Mouse (Mus musculus): ENCODE measurements around the gene Insc. TPM values are rescaled to one million over a fixed set of nuclear protein-coding genes. Genes with fewer than 3 reads are reported as not detected.

The Insc gene
- polyA plus RNA-seq, 1 experiment from 2014 or later, result 19.7 TPM

GRCm38 (mm10) chr7:114893889-114894288 lies 150.4 kb downstream of the Insc start:
- Histone ChIP-seq H3K4me1 (replicated peaks) (no peaks in the 10 kb centered on the region), H3K4me3 (replicated peaks) (no peak overlapping the region), H3K9me3 (no peaks in the 10 kb centered on the region), H3K27ac (no peak overlapping the region), H3K36me3 (no peaks in the 10 kb centered on the region), H3K9ac (no peak overlapping the region), H3K4me2 (replicated peaks) (no peak overlapping the region), H3K27me3 (replicated peaks) (no peaks in the 10 kb centered on the region)
- ATAC-seq, result no peak
- WGBS, result 71% methylated on average over 1 of the region's 1 CpGs

GRCm38 (mm10) chr7:114896966-114897697 lies 153.6 kb downstream of the Insc start:
- Histone ChIP-seq H3K36me3 (no peaks in the 10 kb centered on the region), H3K4me3 (replicated peaks) (no peak overlapping the region), H3K27me3 (replicated peaks) (no peaks in the 10 kb centered on the region), H3K9ac (no peak overlapping the region), H3K27ac (no peak overlapping the region), H3K4me2 (replicated peaks) (no peak overlapping the region), H3K9me3 (no peaks in the 10 kb centered on the region), H3K4me1 (replicated peaks) (no peaks in the 10 kb centered on the region)
- ATAC-seq, result no peak
- 86% methylated on average over 15 of the region's 15 CpGs for WGBS

Other genes starting within 250 kb of the Insc start
- 1.6 and 2.0 TPM in 2 replicates for gene Cyp2r1, start 180.7 kb upstream of the Insc start, polyA plus RNA-seq (2015; fragmentation: Nextera tagmentation; extraction: Ambion mirVana)
- gene Calca, start 107.3 kb upstream of the Insc start, polyA plus RNA-seq (2015; fragmentation: Nextera tagmentation; extraction: Ambion mirVana), result 1.7 and 2.7 TPM in 2 replicates
- 1.7 and 2.3 TPM in 2 replicates for gene Calcb, start 25.1 kb upstream of the Insc start, polyA plus RNA-seq (2015; fragmentation: Nextera tagmentation; extraction: Ambion mirVana)